Mouse (Mus musculus): ENCODE measurements around the gene Zdhhc18.
A peak's percentile ranks its signal among the peaks of the same experiment; 100 is the strongest.

GRCm38 (mm10) chr4:133671184-133671880, 21.4 kb upstream of the Zdhhc18 start:
- peak; percentile 85 for TF ChIP-seq CTCF (conservative IDR thresholded peaks at IDR 0.05; ENCODE audit: insufficient read depth, insufficient read length, low read depth, low read length)
- TF ChIP-seq POLR2A (IDR thresholded peaks at IDR 0.05; ENCODE audit: low read depth, low read length) = no peak

All from kidney, adult 2 months (tissue).